30 mouse cellular contexts compared by ENCODE assay signal in genomic region chr17:15409261-15409660, GRCm38 (mm10). TPM values are rescaled to one million over a fixed set of nuclear protein-coding genes. Genes with fewer than 3 reads are reported as not detected.
DNase-seq lines count a peak whose midpoint lies in the region; ATAC-seq and TF ChIP-seq lines count a peak whose summit lies in the region.
"Had no signal": no experiment of that assay in that cellular context is flagged by ENCODE, and none has a peak within 500 bp of the region (broad histone marks: within the 10 kb centered on the region; RNA-seq: fewer than 3 reads in every experiment).

No protein-coding gene starts in this region.

- H3K9ac ChIP-seq in liver, postnatal 0 days (replicated peaks), result no peak overlapping the region
- H3K9ac ChIP-seq in liver, embryonic 12.5 days, result no peak overlapping the region
- H3K9ac ChIP-seq: embryonic facial prominence, embryonic 15.5 days; forebrain, embryonic 13.5 days; intestine, embryonic 15.5 days; liver, embryonic 13.5 days; neural tube, embryonic 12.5 days had no signal

- no peak for TF ChIP-seq CTCF in liver, postnatal 0 days (IDR thresholded peaks at IDR 0.05; ENCODE audit: low read depth)

- H3K9me3 ChIP-seq in heart, embryonic 10.5 days, result no peaks in the 10 kb centered on the region
- H3K9me3 ChIP-seq in liver, postnatal 0 days (ENCODE audit: low read length), result no peaks in the 10 kb centered on the region
- no peaks in the 10 kb centered on the region for H3K9me3 ChIP-seq in liver, embryonic 12.5 days (replicated peaks)
- H3K9me3 ChIP-seq: embryonic facial prominence, embryonic 10.5 days; embryonic facial prominence, embryonic 15.5 days; forebrain, embryonic 13.5 days; hindbrain, embryonic 12.5 days; intestine, embryonic 15.5 days; liver, embryonic 13.5 days; neural tube, embryonic 12.5 days had no signal

- WGBS in heart, embryonic 10.5 days, result 86% methylated on average over 10 of the region's 10 CpGs
- WGBS in liver, postnatal 0 days (ENCODE audit: insufficient replicate concordance), result 78% methylated on average over 10 of the region's 10 CpGs
- WGBS in liver, embryonic 12.5 days (ENCODE audit: insufficient replicate concordance), result 77% methylated on average over 10 of the region's 10 CpGs

- DNase-seq in heart, embryonic 10.5 days (ENCODE audit: low spot score), result peak; percentile 50
- no peak for DNase-seq in heart, postnatal 14 days
- DNase-seq in liver, postnatal 0 days, result peak; percentile 4
- DNase-seq in right cerebral cortex, postnatal 36 days (ENCODE audit: low spot score in 2 of 2), result peak; percentile 40 to 73
- no peak for DNase-seq in right cerebral cortex, postnatal 10 days (ENCODE audit: low spot score in 2 of 2)
- DNase-seq in left cerebral cortex, postnatal 36 days (ENCODE audit: low spot score in 2 of 2), result peak; percentile 50 to 66
- DNase-seq in thymus, postnatal 36 days, result no peak
- DNase-seq: adrenal gland, adult 2 months; adrenal gland, postnatal 36 days; B cell, adult 2 months; cerebellum, adult 18-20 months; cerebellum, postnatal 25 days; kidney, adult 2 months; kidney, postnatal 4 days; liver, embryonic 13.5 days; lung, adult 2 months; lung, postnatal 10 days had no signal

- H3K4me2 ChIP-seq in liver, postnatal 0 days (ENCODE audit: low read depth, low read length), result no peak overlapping the region
- H3K4me2 ChIP-seq in liver, embryonic 12.5 days, result no peak overlapping the region
- H3K4me2 ChIP-seq: embryonic facial prominence, embryonic 15.5 days; forebrain, embryonic 13.5 days; hindbrain, embryonic 12.5 days; intestine, embryonic 15.5 days; liver, embryonic 13.5 days; neural tube, embryonic 12.5 days had no signal

- no peaks in the 10 kb centered on the region for H3K27me3 ChIP-seq in heart, embryonic 10.5 days (ENCODE audit: insufficient read depth, poor library complexity, severe bottlenecking)
- H3K27me3 ChIP-seq in liver, postnatal 0 days (ENCODE audit: insufficient read depth, low read length), result no peaks in the 10 kb centered on the region
- no peaks in the 10 kb centered on the region for H3K27me3 ChIP-seq in liver, embryonic 12.5 days (replicated peaks)
- H3K27me3 ChIP-seq: embryonic facial prominence, embryonic 15.5 days; forebrain, embryonic 13.5 days; hindbrain, embryonic 12.5 days; intestine, embryonic 15.5 days; liver, embryonic 13.5 days; neural tube, embryonic 12.5 days had no signal

- ATAC-seq in liver, postnatal 0 days, result no peak
- no peak for ATAC-seq in liver, embryonic 12.5 days
- ATAC-seq: activated CD4-positive, CD25-positive, alpha-beta regulatory T cell, adult 4 months; forebrain, embryonic 13.5 days; hindbrain, postnatal 0 days; intestine, embryonic 15.5 days had no signal

- intact Hi-C loops in heart, postnatal 14 days (cut with DNase I), result no loop called here
- intact Hi-C loops in left cerebral cortex, postnatal 36 days (cut with DNase I), result no loop called here

- H3K4me3 ChIP-seq in heart, embryonic 10.5 days, result no peak overlapping the region
- no peak overlapping the region for H3K4me3 ChIP-seq in liver, postnatal 0 days (ENCODE audit: low read depth, low read length)
- no peak overlapping the region for H3K4me3 ChIP-seq in liver, embryonic 12.5 days
- H3K4me3 ChIP-seq: embryonic facial prominence, embryonic 10.5 days; embryonic facial prominence, embryonic 15.5 days; forebrain, embryonic 13.5 days; hindbrain, embryonic 12.5 days; intestine, embryonic 15.5 days; liver, embryonic 13.5 days; myocyte; neural tube, embryonic 12.5 days had no signal

- no peaks in the 10 kb centered on the region for H3K4me1 ChIP-seq in heart, embryonic 10.5 days
- no peaks in the 10 kb centered on the region for H3K4me1 ChIP-seq in liver, postnatal 0 days (ENCODE audit: insufficient read depth)
- H3K4me1 ChIP-seq in liver, embryonic 12.5 days, result no peaks in the 10 kb centered on the region
- H3K4me1 ChIP-seq: embryonic facial prominence, embryonic 10.5 days; embryonic facial prominence, embryonic 15.5 days; forebrain, embryonic 13.5 days; hindbrain, embryonic 12.5 days; intestine, embryonic 15.5 days; liver, embryonic 13.5 days; neural tube, embryonic 12.5 days had no signal

- H3K27ac ChIP-seq in heart, embryonic 10.5 days, result no peak overlapping the region
- H3K27ac ChIP-seq in liver, postnatal 0 days (ENCODE audit: low read depth), result no peak overlapping the region
- H3K27ac ChIP-seq in liver, embryonic 12.5 days, result no peak overlapping the region
- H3K27ac ChIP-seq: embryonic facial prominence, embryonic 10.5 days; embryonic facial prominence, embryonic 15.5 days; forebrain, embryonic 13.5 days; hindbrain, embryonic 12.5 days; hindbrain, postnatal 0 days; intestine, embryonic 15.5 days; kidney, postnatal 0 days; liver, embryonic 13.5 days; macrophage; neural tube, embryonic 12.5 days; stomach, postnatal 0 days had no signal

- no peak for TF ChIP-seq EP300 in liver, postnatal 0 days (IDR thresholded peaks at IDR 0.05; ENCODE audit: low read depth)

- peaks cover 75% of the 10 kb centered on the region for H3K36me3 ChIP-seq in heart, embryonic 10.5 days
- peaks cover 31% of the 10 kb centered on the region for H3K36me3 ChIP-seq in liver, postnatal 0 days (replicated peaks; ENCODE audit: insufficient read depth, low read length)
- peaks cover 52% of the 10 kb centered on the region for H3K36me3 ChIP-seq in liver, embryonic 12.5 days

RNA-seq across cellular contexts. Expression of gene Fam120b, which starts 13.3 kb away (rescaled TPM):
- polyA plus RNA-seq in heart, embryonic 10.5 days (2016; fragmentation: Nextera tagmentation; extraction: Ambion mirVana), result 17.2 and 20.0 TPM in 2 replicates
- total RNA-seq in heart, postnatal 14 days (2021), result 10 to 100 TPM; 10.9 to 11.2 TPM
- polyA plus RNA-seq in liver, postnatal 0 days (2015; fragmentation: Nextera tagmentation; extraction: Ambion mirVana), result 5.0 and 5.2 TPM in 2 replicates
- 8.6 and 8.9 TPM in 2 replicates for polyA plus RNA-seq in liver, embryonic 12.5 days (2016; fragmentation: Nextera tagmentation; extraction: Ambion mirVana)
- total RNA-seq in left cerebral cortex, postnatal 36 days (2021), result 10 to 100 TPM; 36.4 to 47.7 TPM

RNA-seq across cellular contexts. Expression of gene Dll1, which starts 32.6 kb away (rescaled TPM):
- polyA plus RNA-seq in heart, embryonic 10.5 days (2016; fragmentation: Nextera tagmentation; extraction: Ambion mirVana), result 4.9 and 9.7 TPM in 2 replicates
- 1 to 10 TPM; 7.9 to 9.0 TPM for total RNA-seq in heart, postnatal 14 days (2021)
- polyA plus RNA-seq in liver, postnatal 0 days (2015; fragmentation: Nextera tagmentation; extraction: Ambion mirVana), result 1.9 and 2.6 TPM in 2 replicates
- 1.5 and 1.7 TPM in 2 replicates for polyA plus RNA-seq in liver, embryonic 12.5 days (2016; fragmentation: Nextera tagmentation; extraction: Ambion mirVana)
- 1 to 10 TPM; 4.8 to 5.3 TPM for total RNA-seq in left cerebral cortex, postnatal 36 days (2021)

Comparison
In these comparisons a context has a peak if more than half of its experiments do, and no peak if none do; other contexts are left out.
1. DNase-seq: peak in heart, embryonic 10.5 days (single experiment), liver, postnatal 0 days (single experiment), right cerebral cortex, postnatal 36 days (2 of 2) and left cerebral cortex, postnatal 36 days (2 of 2); none in heart, postnatal 14 days (0 of 2), right cerebral cortex, postnatal 10 days (0 of 2) and thymus, postnatal 36 days (0 of 2).